Mouse (Mus musculus) left cerebral cortex, adult 2 months (tissue): ENCODE data around the gene Commd9. TPM values are rescaled to one million over a fixed set of nuclear protein-coding genes. Genes with fewer than 3 reads are reported as not detected.

Source experiments
- DNase-seq, 2 experiments: peaks; one replicate each; pipeline ENCODE4 v3.0.0; 2021 to 2022; ENCODE audit warnings: low spot score in 2 of 2, mixed read lengths in 1 of 2; ENCODE audit errors: extremely low spot score in 1 of 2
- H3K27ac ChIP-seq: fragments of 200-600 bp; 2 replicates; pipeline ENCODE4 v1.8.1; 2022
- H3K4me3 ChIP-seq: fragments of 200-600 bp; 2 replicates; pipeline ENCODE4 v1.8.1; 2022
- CTCF ChIP-seq: fragments of 200-600 bp; IDR thresholded peaks from 2 replicates; pipeline ENCODE4 v1.8.1; 2022; ENCODE audit warnings: antibody characterized with exemption, mild to moderate bottlenecking, moderate library complexity
- intact Hi-C: fragments of 180-260 bp; cut with DNase I; formaldehyde crosslinking; loops from one replicate; pipeline ENCODE4 v1.15.1; 2025
- total RNA-seq, 2 experiments: library from RNA; stranded (reverse); gene quantifications; 2 replicates each; pipeline ENCODE4 v1.2.3; 2021

The Commd9 gene
- total RNA-seq, 2 experiments from 2014 or later: 38.6 to 42.3 TPM

GRCm38 (mm10) chr2:101920136-101920554 lies 34.1 kb downstream of the Commd9 start:
- no peak overlapping the region for H3K4me3 ChIP-seq
- no peak overlapping the region for H3K27ac ChIP-seq
- DNase-seq: no peak
- TF ChIP-seq CTCF: no peak
- intact Hi-C loops: no loop called here

DNA sequence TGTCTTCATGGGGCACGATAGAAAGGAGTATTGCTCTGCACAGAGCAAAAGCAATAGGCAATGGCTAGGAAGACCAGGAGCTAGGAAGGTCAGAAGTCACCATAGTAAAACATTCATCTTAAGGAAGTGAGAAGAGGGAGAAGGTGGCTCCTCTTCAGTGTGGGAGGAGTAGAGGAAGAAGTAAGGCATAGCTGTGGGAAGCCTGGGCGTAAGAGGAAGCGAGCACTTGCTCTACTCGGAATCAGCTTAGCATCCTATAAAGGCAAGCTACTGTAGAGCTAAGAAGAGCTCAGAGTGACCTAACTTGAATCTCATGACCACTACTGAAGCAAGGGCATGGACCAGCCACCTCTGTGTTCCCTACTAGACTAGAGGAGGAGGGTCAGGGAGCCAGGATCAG lies 36.3 kb downstream of the Commd9 start:
- intact Hi-C loops: no loop called here
- Histone ChIP-seq H3K4me3 (no peak overlapping the region), H3K27ac (no peak overlapping the region)
- no peak for TF ChIP-seq CTCF
- DNase-seq: no peak

- DNase-seq: no peak
- TF ChIP-seq CTCF: no peak
- intact Hi-C loops: no loop called here
- Histone ChIP-seq H3K4me3 (no peak overlapping the region), H3K27ac (no peak overlapping the region)
Measured at GRCm38 (mm10) chr2:101923181-101923580, 37.1 kb downstream of the Commd9 start.

DNA sequence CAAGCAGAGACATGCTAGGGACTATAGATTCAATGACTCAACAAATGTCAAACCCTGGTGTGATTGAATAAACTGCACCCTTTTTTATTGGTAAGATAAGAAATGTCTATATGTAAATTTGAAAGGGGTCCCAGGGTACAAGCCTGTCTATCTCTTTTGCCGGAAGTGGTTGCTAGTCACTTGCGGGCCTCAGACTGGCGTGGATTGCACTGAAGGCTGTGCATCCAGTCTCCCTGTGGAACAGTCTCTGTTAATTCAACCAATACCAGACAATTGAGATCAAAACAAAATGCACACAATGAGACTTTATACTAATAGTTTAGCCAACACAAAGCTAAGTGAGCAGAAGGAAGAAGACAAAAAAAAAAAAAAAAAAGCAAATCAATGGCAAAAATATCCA lies 39.1 kb downstream of the Commd9 start:
- TF ChIP-seq CTCF: no peak
- DNase-seq: no peak
- Histone ChIP-seq H3K4me3 (no peak overlapping the region), H3K27ac (no peak overlapping the region)
- intact Hi-C loops: no loop called here

DNA sequence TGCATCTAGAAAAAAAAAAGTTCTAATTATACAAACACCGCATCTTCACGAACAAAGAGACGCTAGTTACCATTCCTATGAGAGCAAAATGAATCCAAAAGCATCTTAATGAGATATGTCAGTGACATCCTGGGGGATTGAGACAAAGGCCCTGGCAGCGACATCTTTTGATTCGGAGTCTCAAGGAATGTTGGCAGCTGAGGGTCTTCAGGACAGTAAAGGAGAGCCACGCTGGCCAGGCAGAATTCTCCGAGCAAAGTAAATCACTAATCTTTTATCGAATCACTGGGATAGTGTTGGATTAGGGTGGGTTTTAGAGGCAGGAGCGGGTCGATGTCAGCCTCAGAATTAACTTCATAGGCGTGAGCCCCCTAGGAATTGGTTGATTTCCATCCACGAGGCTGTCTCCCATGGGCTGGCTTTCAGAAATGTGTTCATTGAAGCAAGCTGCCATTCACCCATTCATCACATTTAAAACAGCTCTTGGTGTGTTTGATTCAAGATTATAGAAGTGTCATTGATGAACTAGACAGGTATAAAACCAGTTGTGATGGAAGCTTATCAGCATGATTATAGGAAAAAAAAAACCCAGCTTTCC lies 39.6 kb downstream of the Commd9 start:
- Histone ChIP-seq H3K4me3 (no peak overlapping the region), H3K27ac (no peak overlapping the region)
- intact Hi-C loops: no loop called here
- no peak for DNase-seq
- no peak for TF ChIP-seq CTCF

DNA sequence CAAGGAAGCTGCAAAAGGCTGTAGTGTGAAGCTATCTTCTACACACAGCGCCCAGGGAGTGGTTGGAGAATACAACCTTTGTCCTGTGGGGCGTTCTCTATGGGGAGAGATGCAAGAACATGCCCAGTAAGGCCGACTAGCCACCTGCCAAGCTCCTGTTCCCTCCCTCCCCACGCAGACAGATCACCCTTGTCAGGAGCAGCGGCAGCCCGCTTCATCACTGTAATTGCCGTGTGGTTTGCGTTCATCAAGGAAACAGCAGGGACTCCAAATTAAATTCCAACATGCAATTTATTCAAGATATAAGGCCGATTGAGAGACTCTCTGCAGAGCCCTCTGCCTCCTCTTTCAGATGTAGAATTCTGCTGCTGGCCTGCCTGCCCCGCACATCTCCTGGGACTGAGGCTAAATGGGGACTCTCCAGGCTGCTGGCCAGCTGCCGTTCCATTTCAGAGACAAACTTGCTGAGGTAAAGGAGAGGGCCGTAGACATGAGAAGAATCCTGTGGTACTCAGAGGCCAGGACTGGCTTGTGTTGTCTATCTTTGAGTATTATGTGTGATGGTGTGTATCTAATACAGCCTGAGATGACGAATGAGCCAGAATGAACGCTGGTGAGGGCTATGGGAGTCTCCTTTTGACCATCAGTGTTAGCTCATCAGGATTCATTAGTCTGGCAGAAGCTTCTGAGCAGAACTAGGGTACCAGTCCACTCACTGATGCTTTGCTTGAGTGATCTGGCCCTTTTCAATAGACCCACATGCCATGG lies 46.3 kb downstream of the Commd9 start:
- Histone ChIP-seq H3K27ac (no peak overlapping the region), H3K4me3 (no peak overlapping the region)
- no peak for DNase-seq
- intact Hi-C loops: no loop called here
- TF ChIP-seq CTCF: no peak

GRCm38 (mm10) chr2:101933301-101933700 lies 47.3 kb downstream of the Commd9 start:
- intact Hi-C loops: no loop called here
- H3K4me3 ChIP-seq: no peak overlapping the region
- no peak for DNase-seq
- no peak overlapping the region for H3K27ac ChIP-seq
- no peak for TF ChIP-seq CTCF

- Histone ChIP-seq H3K27ac (no peak overlapping the region), H3K4me3 (no peak overlapping the region)
- no peak for DNase-seq
- TF ChIP-seq CTCF: no peak
- intact Hi-C loops: no loop called here
Measured at GRCm38 (mm10) chr2:101935006-101935405, 49.0 kb downstream of the Commd9 start.

DNA sequence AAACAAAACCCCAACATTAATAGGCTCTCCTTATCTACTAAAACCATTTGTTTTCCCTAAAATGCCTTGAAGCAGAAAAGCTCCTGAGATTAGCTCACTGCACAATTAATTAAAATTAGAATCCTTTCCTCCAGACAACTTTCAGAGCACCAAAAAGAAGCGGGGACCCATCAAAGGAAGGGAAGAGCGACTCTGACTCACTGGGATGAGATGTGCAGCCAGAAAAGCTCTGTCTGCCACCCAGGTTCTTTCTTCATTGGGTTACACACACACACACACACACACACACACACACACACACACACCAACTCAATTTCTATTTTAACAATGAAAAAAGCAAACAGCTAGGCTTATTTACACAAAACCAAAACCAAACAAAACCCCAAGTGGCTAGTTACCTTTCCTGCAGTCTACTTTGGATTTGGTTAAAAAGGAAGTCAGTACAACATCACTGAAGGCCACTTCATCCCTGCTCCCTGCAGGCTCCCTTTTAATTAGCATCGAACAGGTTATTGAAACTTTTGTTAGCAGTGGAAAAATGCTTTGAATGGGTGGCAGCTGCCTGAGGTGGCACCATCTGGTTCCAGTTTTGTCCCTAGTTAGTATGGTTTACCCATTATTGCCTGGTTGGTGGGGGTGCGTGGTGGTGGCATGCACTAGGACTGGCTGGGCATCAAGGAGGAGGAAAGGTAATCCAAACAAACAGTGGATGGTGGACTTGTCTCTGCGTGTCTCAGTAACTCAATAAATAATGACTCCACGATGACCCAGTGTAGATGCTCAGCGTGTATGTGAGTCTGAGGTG lies 64.9 kb downstream of the Commd9 start:
- H3K27ac ChIP-seq: no peak overlapping the region
- no peak overlapping the region for H3K4me3 ChIP-seq
- TF ChIP-seq CTCF: no peak
- no peak for DNase-seq
- intact Hi-C loops: no loop called here

Other genes with a start within 250 kb of the Commd9 start
- gene Rag1, start 236.7 kb upstream of the Commd9 start, total RNA-seq: under 1 TPM; 0.19 to 0.25 TPM
- 10 to 100 TPM; 28.6 to 30.2 TPM for gene B230118H07Rik, start 236.7 kb upstream of the Commd9 start, total RNA-seq
- gene Traf6, start 207.8 kb upstream of the Commd9 start, total RNA-seq: 10 to 100 TPM; 12.6 to 12.9 TPM
- gene Prr5l, start 3.2 kb upstream of the Commd9 start, total RNA-seq: 1 to 10 TPM; 5.1 to 7.7 TPM